Mouse (Mus musculus) forebrain, postnatal 0 days (tissue): ENCODE measurements around the gene Frmd4a. TPM values are rescaled to one million over a fixed set of nuclear protein-coding genes. Genes with fewer than 3 reads are reported as not detected.

Source experiments
- ATAC-seq: fragments of 200-750 bp; cut with Nextera tagmentation; 2 replicates; pipeline ENCODE4 v1.8.0; 2017; ENCODE audit warnings: mild to moderate bottlenecking, moderate library complexity
- DNase-seq: peaks from one replicate; pipeline ENCODE4 v3.0.0-alpha.2; 2015
- H3K27ac ChIP-seq: fragments of 300-500 bp; sonication (generic); 2 replicates; pipeline ENCODE4 v1.5.1; 2014; ENCODE audit warnings: low read depth, mild to moderate bottlenecking, antibody characterized with exemption, low read length, moderate library complexity, mixed read lengths
- H3K27me3 ChIP-seq: fragments of 300-500 bp; sonication (generic); 2 replicates; pipeline ENCODE4 v1.6.1; 2014; ENCODE audit warnings: mild to moderate bottlenecking, low read length, mixed read lengths; ENCODE audit not compliant: insufficient read depth
- H3K36me3 ChIP-seq: fragments of 300-500 bp; sonication (generic); 2 replicates; pipeline ENCODE4 v1.6.1; 2014; ENCODE audit warnings: mild to moderate bottlenecking, moderate library complexity; ENCODE audit not compliant: insufficient read depth
- H3K4me1 ChIP-seq: fragments of 300-500 bp; sonication (generic); 2 replicates; pipeline ENCODE4 v1.6.1; 2014; ENCODE audit warnings: antibody characterized with exemption; ENCODE audit not compliant: insufficient read depth
- H3K4me2 ChIP-seq: fragments of 300-500 bp; sonication (generic); 2 replicates; pipeline ENCODE4 v1.6.1; 2014; ENCODE audit warnings: low read depth, mild to moderate bottlenecking, moderate library complexity
- H3K4me3 ChIP-seq: fragments of 300-500 bp; sonication (generic); 2 replicates; pipeline ENCODE4 v1.5.1; 2014; ENCODE audit warnings: low read depth, low read length, mixed read lengths
- H3K9ac ChIP-seq: fragments of 300-500 bp; sonication (generic); 2 replicates; pipeline ENCODE4 v1.6.1; 2014; ENCODE audit warnings: mild to moderate bottlenecking
- H3K9me3 ChIP-seq: fragments of 300-500 bp; sonication (generic); 2 replicates; pipeline ENCODE4 v1.6.1; 2016; ENCODE audit warnings: low read length
- CTCF ChIP-seq: sonication (generic); IDR thresholded peaks from 2 replicates; pipeline ENCODE4 v1.5.1; 2016; ENCODE audit warnings: antibody characterized with exemption, control low read depth, low read depth
- WGBS: fragments of 180-500 bp; shearing (Covaris S2); extraction: QIAGEN DNeasy Blood & Tissue Kit; methylation state at CpG from one replicate; pipeline ENCODE4 v1.1.7; 2014; 5-methylcytosine and 5-hydroxymethylcytosine counted together
- polyA plus RNA-seq: library from polyadenylated mRNA; unstranded; fragments of >200 nt; fragmentation: Nextera tagmentation; extraction: Ambion mirVana; gene quantifications from 2 replicates; pipeline ENCODE4 v1.2.1, GENCODE M21; 2015
- total RNA-seq: library from RNA; depleted of rRNA; stranded (reverse); fragments of >200 nt; gene quantifications from 2 replicates; pipeline ENCODE4 v1.2.3, GENCODE M21; 2014

The Frmd4a gene
- total and polyA plus RNA-seq, 2 experiments from 2014 or later, result 43.8 to 74.5 TPM

- peak overlapping the region; percentile 51 for H3K4me2 ChIP-seq
- peaks cover 22% of the 10 kb centered on the region for H3K4me1 ChIP-seq
- TF ChIP-seq CTCF, result no peak
- H3K27ac ChIP-seq, result peak overlapping the region; percentile 35; the same call in 1 of the 2 replicates
- ATAC-seq, result no peak
- 25% methylated on average over 5 of the region's 5 CpGs for WGBS
- DNase-seq, result no peak
- no peaks in the 10 kb centered on the region for H3K27me3 ChIP-seq
- peak overlapping the region; percentile 5 for H3K4me3 ChIP-seq
- no peaks in the 10 kb centered on the region for H3K9me3 ChIP-seq
- H3K9ac ChIP-seq, result no peak overlapping the region
- H3K36me3 ChIP-seq, result peaks cover 8% of the 10 kb centered on the region; the same call in 1 of the 2 replicates
Observed at GRCm38 (mm10) chr2:4561196-4561595, 543.7 kb downstream of the Frmd4a start.

- TF ChIP-seq CTCF, result no peak
- Histone ChIP-seq H3K9ac (no peak overlapping the region), H3K36me3 (peaks cover 16% of the 10 kb centered on the region), H3K4me3 (no peak overlapping the region), H3K27me3 (no peaks in the 10 kb centered on the region), H3K9me3 (no peaks in the 10 kb centered on the region), H3K4me2 (no peak overlapping the region; the same call in 1 of the 2 replicates), H3K4me1 (peaks cover 14% of the 10 kb centered on the region), H3K27ac (no peak overlapping the region)
- no peak for DNase-seq
- ATAC-seq, result no peak
- 56% methylated on average over 3 of the region's 3 CpGs for WGBS
Observed at GRCm38 (mm10) chr2:4562373-4562772, 544.9 kb downstream of the Frmd4a start.

GRCm38 (mm10) chr2:4562826-4563225 is 545.3 kb downstream of the Frmd4a start:
- Histone ChIP-seq H3K4me2 (no peak overlapping the region; the same call in 1 of the 2 replicates), H3K27me3 (no peaks in the 10 kb centered on the region), H3K9ac (no peak overlapping the region), H3K27ac (no peak overlapping the region), H3K36me3 (peaks cover 16% of the 10 kb centered on the region), H3K9me3 (no peaks in the 10 kb centered on the region), H3K4me3 (no peak overlapping the region), H3K4me1 (peaks cover 14% of the 10 kb centered on the region)
- ATAC-seq, result no peak
- TF ChIP-seq CTCF, result no peak
- no peak for DNase-seq
- WGBS, result 52% methylated on average over 5 of the region's 5 CpGs

GRCm38 (mm10) chr2:4563322-4563721 is 545.8 kb downstream of the Frmd4a start:
- no peak for TF ChIP-seq CTCF
- Histone ChIP-seq H3K36me3 (peaks cover 16% of the 10 kb centered on the region), H3K27ac (no peak overlapping the region), H3K4me3 (no peak overlapping the region), H3K9ac (no peak overlapping the region), H3K27me3 (no peaks in the 10 kb centered on the region), H3K9me3 (no peaks in the 10 kb centered on the region), H3K4me2 (no peak overlapping the region), H3K4me1 (peaks cover 13% of the 10 kb centered on the region)
- 46% methylated on average over 1 of the region's 1 CpGs for WGBS
- no peak for ATAC-seq
- no peak for DNase-seq

GRCm38 (mm10) chr2:4566260-4566955 is 548.9 kb downstream of the Frmd4a start:
- WGBS, result 84% methylated on average over 4 of the region's 4 CpGs

GRCm38 (mm10) chr2:4566956-4567680 is 549.6 kb downstream of the Frmd4a start:
- no peaks in the 10 kb centered on the region for H3K4me1 ChIP-seq
- DNase-seq (no peak), ATAC-seq (no peak)
- H3K27ac ChIP-seq, result no peak overlapping the region
- no peak for TF ChIP-seq CTCF
- H3K9me3 ChIP-seq, result no peaks in the 10 kb centered on the region
- WGBS, result 95% methylated on average over 9 of the region's 9 CpGs
- H3K4me2 ChIP-seq, result no peak overlapping the region
- no peak overlapping the region for H3K9ac ChIP-seq
- H3K4me3 ChIP-seq, result no peak overlapping the region
- no peaks in the 10 kb centered on the region for H3K27me3 ChIP-seq
- peaks cover 25% of the 10 kb centered on the region for H3K36me3 ChIP-seq

More at GRCm38 (mm10) chr2:4566260-4566955, 548.9 kb downstream of the Frmd4a start:
- DNase-seq (no peak), ATAC-seq (no peak)
- no peak overlapping the region for H3K4me2 ChIP-seq
- no peaks in the 10 kb centered on the region for H3K9me3 ChIP-seq
- H3K27ac ChIP-seq, result no peak overlapping the region
- no peaks in the 10 kb centered on the region for H3K27me3 ChIP-seq
- H3K4me1 ChIP-seq, result no peaks in the 10 kb centered on the region
- no peak overlapping the region for H3K9ac ChIP-seq
- TF ChIP-seq CTCF, result no peak
- no peak overlapping the region for H3K4me3 ChIP-seq
- H3K36me3 ChIP-seq, result peaks cover 26% of the 10 kb centered on the region

- no peak for ATAC-seq
- H3K36me3 ChIP-seq, result peaks cover 43% of the 10 kb centered on the region
- H3K9me3 ChIP-seq, result no peaks in the 10 kb centered on the region
- H3K9ac ChIP-seq, result no peak overlapping the region
- H3K4me3 ChIP-seq, result no peak overlapping the region
- no peak for TF ChIP-seq CTCF
- H3K27ac ChIP-seq, result no peak overlapping the region
- no peak for DNase-seq
- H3K4me1 ChIP-seq, result no peaks in the 10 kb centered on the region
- H3K27me3 ChIP-seq, result no peaks in the 10 kb centered on the region
- no peak overlapping the region for H3K4me2 ChIP-seq
- WGBS, result 79% methylated on average over 5 of the region's 5 CpGs
Observed at GRCm38 (mm10) chr2:4568967-4569366, 551.5 kb downstream of the Frmd4a start.
